Mouse (Mus musculus): ENCODE data around the gene Idi2. TPM values are rescaled to one million over a fixed set of nuclear protein-coding genes. Genes with fewer than 3 reads are reported as not detected.
A peak's percentile ranks its signal among the peaks of the same experiment; 100 is the strongest.
"Not testable (repeated sequence)": the region's sequence is repeated elsewhere in the genome, so short reads cannot be mapped to it uniquely, and the experiment has no call there.

The Idi2 gene
- total and polyA plus RNA-seq, 3 experiments, result 0.04 to 1.4 (median 1.1) TPM

GRCm38 (mm10) chr13:8959554-8959953 is 6.9 kb downstream of the Idi2 start:
- peak; percentile 68 for TF ChIP-seq TAL1 (conservative IDR thresholded peaks at IDR 0.05; ENCODE audit: low read depth, low read length)
- H3K4me3 ChIP-seq (ENCODE audit: low read depth, low read length); H3K9me3 ChIP-seq (replicated peaks); H3K27me3 ChIP-seq (ENCODE audit: insufficient read depth, low read length); H3K36me3 ChIP-seq (replicated peaks); DNase-seq (ENCODE audit: low spot score): not testable (repeated sequence)
- ATAC-seq (ENCODE audit: extremely low read depth, insufficient number of reproducible peaks, low FRiP score, poor library complexity, severe bottlenecking), result peak; percentile 66
- peaks cover 43% of the 10 kb centered on the region for H3K4me1 ChIP-seq (ENCODE audit: insufficient read depth, low read depth, low read length)

GRCm38 (mm10) chr13:8961128-8961888 is 8.6 kb downstream of the Idi2 start:
- not testable (repeated sequence) for H3K36me3 ChIP-seq (replicated peaks); DNase-seq (ENCODE audit: low spot score); H3K4me3 ChIP-seq (ENCODE audit: low read depth, low read length); ATAC-seq (ENCODE audit: extremely low read depth, insufficient number of reproducible peaks, low FRiP score, poor library complexity, severe bottlenecking); H3K27me3 ChIP-seq (ENCODE audit: insufficient read depth, low read length); H3K9me3 ChIP-seq (replicated peaks)
- peaks cover 54% of the 10 kb centered on the region for H3K4me1 ChIP-seq (ENCODE audit: insufficient read depth, low read depth, low read length)

GRCm38 (mm10) chr13:8962266-8962665 is 9.6 kb downstream of the Idi2 start:
- H3K9me3 ChIP-seq (replicated peaks); DNase-seq (ENCODE audit: low spot score); H3K4me3 ChIP-seq (ENCODE audit: low read depth, low read length); H3K27me3 ChIP-seq (ENCODE audit: insufficient read depth, low read length); ATAC-seq (ENCODE audit: extremely low read depth, insufficient number of reproducible peaks, low FRiP score, poor library complexity, severe bottlenecking): not testable (repeated sequence)
- peaks cover 12% of the 10 kb centered on the region for H3K36me3 ChIP-seq (replicated peaks)
- H3K4me1 ChIP-seq (ENCODE audit: insufficient read depth, low read depth, low read length), result peaks cover 62% of the 10 kb centered on the region

GRCm38 (mm10) chr13:8965224-8965623 is 12.6 kb downstream of the Idi2 start:
- no peaks in the 10 kb centered on the region for H3K27me3 ChIP-seq (ENCODE audit: insufficient read depth, low read length)
- H3K36me3 ChIP-seq (replicated peaks), result peaks cover 35% of the 10 kb centered on the region
- DNase-seq (ENCODE audit: low spot score) (peak; percentile 21), ATAC-seq (ENCODE audit: extremely low read depth, insufficient number of reproducible peaks, low FRiP score, poor library complexity, severe bottlenecking) (peak; percentile 85)
- TF ChIP-seq TAL1 (conservative IDR thresholded peaks at IDR 0.05; ENCODE audit: low read depth, low read length) (peak; percentile 88), GATA2 (IDR thresholded peaks at IDR 0.05; ENCODE audit: borderline replicate concordance, low read depth, low read length) (no peak)
- peaks cover 73% of the 10 kb centered on the region for H3K4me1 ChIP-seq (ENCODE audit: insufficient read depth, low read depth, low read length)
- no peak overlapping the region for H3K4me3 ChIP-seq (ENCODE audit: low read depth, low read length)
- peaks cover 2% of the 10 kb centered on the region; the same call in 1 of the 2 replicates for H3K9me3 ChIP-seq (replicated peaks)

GRCm38 (mm10) chr13:8967742-8968141 is 15.1 kb downstream of the Idi2 start:
- Histone ChIP-seq H3K9me3 (replicated peaks) (peaks cover 2% of the 10 kb centered on the region; the same call in 1 of the 2 replicates), H3K4me3 (ENCODE audit: low read depth, low read length) (no peak overlapping the region), H3K4me1 (ENCODE audit: insufficient read depth, low read depth, low read length) (peaks cover 59% of the 10 kb centered on the region), H3K27me3 (ENCODE audit: insufficient read depth, low read length) (no peaks in the 10 kb centered on the region), H3K36me3 (replicated peaks) (peaks cover 53% of the 10 kb centered on the region)
- DNase-seq (ENCODE audit: low spot score) (peak; percentile 24), ATAC-seq (ENCODE audit: extremely low read depth, insufficient number of reproducible peaks, low FRiP score, poor library complexity, severe bottlenecking) (peak; percentile 88)
- TF ChIP-seq POLR2AphosphoS5 (IDR thresholded peaks at IDR 0.05; ENCODE audit: insufficient replicate concordance, low read depth, low read length) (no peak), TAL1 (conservative IDR thresholded peaks at IDR 0.05; ENCODE audit: low read depth, low read length) (peak; percentile 62)

GRCm38 (mm10) chr13:8972369-8972768 is 19.7 kb downstream of the Idi2 start:
- Histone ChIP-seq H3K9me3 (replicated peaks) (no peaks in the 10 kb centered on the region), H3K27me3 (ENCODE audit: insufficient read depth, low read length) (no peaks in the 10 kb centered on the region), H3K4me3 (ENCODE audit: low read depth, low read length) (no peak overlapping the region), H3K4me1 (ENCODE audit: insufficient read depth, low read depth, low read length) (peaks cover 74% of the 10 kb centered on the region), H3K36me3 (replicated peaks) (peaks cover 90% of the 10 kb centered on the region)
- TF ChIP-seq GATA2 (IDR thresholded peaks at IDR 0.05; ENCODE audit: borderline replicate concordance, low read depth, low read length), result no peak
- no peak for TF ChIP-seq POLR2AphosphoS5 (IDR thresholded peaks at IDR 0.05; ENCODE audit: insufficient replicate concordance, low read depth, low read length)
- no peak for TF ChIP-seq GATA1 (IDR thresholded peaks at IDR 0.05; ENCODE audit: borderline replicate concordance, low read length)
- no peak for TF ChIP-seq TAL1 (conservative IDR thresholded peaks at IDR 0.05; ENCODE audit: low read depth, low read length)
- TF ChIP-seq CTCF (IDR thresholded peaks at IDR 0.05; ENCODE audit: low read depth, low read length), result no peak
- no peak for DNase-seq (ENCODE audit: low spot score)
- no peak for ATAC-seq (ENCODE audit: extremely low read depth, insufficient number of reproducible peaks, low FRiP score, poor library complexity, severe bottlenecking)

- Histone ChIP-seq H3K27me3 (ENCODE audit: insufficient read depth, low read length) (no peaks in the 10 kb centered on the region), H3K9me3 (replicated peaks) (no peaks in the 10 kb centered on the region), H3K36me3 (replicated peaks) (peaks cover 92% of the 10 kb centered on the region), H3K4me1 (ENCODE audit: insufficient read depth, low read depth, low read length) (peaks cover 70% of the 10 kb centered on the region), H3K4me3 (ENCODE audit: low read depth, low read length) (no peak overlapping the region)
- no peak for DNase-seq (ENCODE audit: low spot score)
- ATAC-seq (ENCODE audit: extremely low read depth, insufficient number of reproducible peaks, low FRiP score, poor library complexity, severe bottlenecking), result no peak
- TF ChIP-seq POLR2AphosphoS5 (IDR thresholded peaks at IDR 0.05; ENCODE audit: insufficient replicate concordance, low read depth, low read length) (no peak), GATA2 (IDR thresholded peaks at IDR 0.05; ENCODE audit: borderline replicate concordance, low read depth, low read length) (no peak), TAL1 (conservative IDR thresholded peaks at IDR 0.05; ENCODE audit: low read depth, low read length) (no peak), CTCF (IDR thresholded peaks at IDR 0.05; ENCODE audit: low read depth, low read length) (no peak), GATA1 (IDR thresholded peaks at IDR 0.05; ENCODE audit: borderline replicate concordance, low read length) (no peak)
Measured at GRCm38 (mm10) chr13:8972972-8973371, 20.3 kb downstream of the Idi2 start.
